Comparison of ENCODE assay signal across 16 mouse cellular contexts in genomic region chr4:138480962-138481361, GRCm38 (mm10).
"Had no signal": no experiment of that assay in that cellular context is flagged by ENCODE, and none has a peak within 500 bp of the region (broad histone marks: within the 10 kb centered on the region; RNA-seq: fewer than 3 reads in every experiment).

No protein-coding gene starts in this region.

- H3K4me1 ChIP-seq: hindbrain, embryonic 12.5 days; limb, embryonic 12.5 days; liver, embryonic 13.5 days; midbrain, embryonic 15.5 days; neural tube, embryonic 12.5 days had no signal

- H3K27ac ChIP-seq: hindbrain, embryonic 12.5 days; limb, embryonic 12.5 days; liver, embryonic 13.5 days; midbrain, embryonic 15.5 days; neural tube, embryonic 12.5 days had no signal

- H3K36me3 ChIP-seq: hindbrain, embryonic 12.5 days; limb, embryonic 12.5 days; liver, embryonic 13.5 days; midbrain, embryonic 15.5 days; neural tube, embryonic 12.5 days had no signal

- H3K9ac ChIP-seq: hindbrain, embryonic 12.5 days; limb, embryonic 12.5 days; liver, embryonic 13.5 days; liver, postnatal 0 days; midbrain, embryonic 15.5 days; neural tube, embryonic 12.5 days had no signal

- H3K9me3 ChIP-seq: hindbrain, embryonic 12.5 days; limb, embryonic 12.5 days; liver, embryonic 13.5 days; midbrain, embryonic 15.5 days; neural tube, embryonic 12.5 days had no signal

- H3K4me3 ChIP-seq: hindbrain, embryonic 12.5 days; limb, embryonic 12.5 days; liver, embryonic 13.5 days; midbrain, embryonic 15.5 days; neural tube, embryonic 12.5 days had no signal

- H3K4me2 ChIP-seq: hindbrain, embryonic 12.5 days; limb, embryonic 12.5 days; liver, embryonic 13.5 days; midbrain, embryonic 15.5 days; neural tube, embryonic 12.5 days had no signal

- H3K27me3 ChIP-seq: midbrain, embryonic 15.5 days had no signal

- ATAC-seq: hindbrain, embryonic 16.5 days; inflammation-experienced regulatory T-cells, adult 6 months; intestine, postnatal 0 days; liver, postnatal 0 days; midbrain, embryonic 15.5 days had no signal

- DNase-seq: kidney, postnatal 25 days; liver; liver, embryonic 13.5 days; liver, postnatal 0 days; retina, postnatal 1 day; right cerebral cortex, postnatal 4 days; spleen, adult 18-20 months; thymus, adult 18-20 months; thymus, postnatal 14 days had no signal
